Mouse (Mus musculus) cortical plate, adult 2 months (tissue): ENCODE measurements around the gene Pcdh19.

ENCODE experiments used
- CTCF ChIP-seq: fragments of 200-500 bp; IDR thresholded peaks from 2 replicates; pipeline ENCODE4 v1.5.1; 2011; ENCODE audit warnings: mild to moderate bottlenecking, control low read depth, low read length; ENCODE audit not compliant: insufficient read depth; ENCODE audit errors: extremely low read depth
- POLR2A ChIP-seq: fragments of 200-500 bp; IDR thresholded peaks from 2 replicates; pipeline ENCODE4 v1.6.1; 2011; ENCODE audit warnings: mild to moderate bottlenecking, low read length, control low read depth; ENCODE audit not compliant: insufficient read depth; ENCODE audit errors: extremely low read depth

DNA sequence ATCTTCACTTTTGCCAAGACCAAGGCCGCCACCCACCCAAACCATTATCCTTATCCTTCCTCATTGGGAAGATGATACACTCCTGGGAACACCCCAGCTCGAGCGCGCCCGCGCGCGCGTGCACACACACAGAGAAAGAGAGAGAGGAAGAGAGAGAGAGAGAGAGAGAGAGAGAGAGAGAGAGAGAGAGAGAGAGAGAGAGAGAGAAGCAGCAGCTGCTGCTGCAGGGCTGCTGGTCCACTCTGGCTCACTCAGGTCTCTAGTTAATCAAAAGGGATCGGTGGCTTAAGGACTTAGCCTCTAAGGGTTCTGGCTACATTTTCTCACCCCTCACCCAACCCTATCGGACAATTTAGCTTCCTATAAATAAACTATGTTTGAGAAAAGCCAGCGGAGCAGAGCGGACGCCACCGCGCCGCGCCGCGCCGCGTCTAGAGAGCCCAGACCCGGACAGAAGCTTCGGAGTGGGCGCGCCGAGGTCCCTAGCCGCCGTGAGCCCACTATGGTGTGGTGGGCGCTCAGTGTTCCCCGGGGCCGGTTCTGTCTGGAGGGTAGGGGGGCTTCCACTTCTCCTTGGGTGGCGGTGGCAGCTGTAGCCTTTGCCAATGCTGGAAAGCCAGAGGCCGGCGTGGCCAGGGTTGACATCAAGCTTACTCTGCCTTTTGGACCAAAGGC, 926 bp upstream of the Pcdh19 start:
- TF ChIP-seq CTCF (no peak), POLR2A (no peak)
